Mouse (Mus musculus): Measurements from ENCODE around the gene Pglyrp4.
"Not testable (repeated sequence)": the region's sequence is repeated elsewhere in the genome, so short reads cannot be mapped to it uniquely, and the experiment has no call there.

Gene Pglyrp4

DNA sequence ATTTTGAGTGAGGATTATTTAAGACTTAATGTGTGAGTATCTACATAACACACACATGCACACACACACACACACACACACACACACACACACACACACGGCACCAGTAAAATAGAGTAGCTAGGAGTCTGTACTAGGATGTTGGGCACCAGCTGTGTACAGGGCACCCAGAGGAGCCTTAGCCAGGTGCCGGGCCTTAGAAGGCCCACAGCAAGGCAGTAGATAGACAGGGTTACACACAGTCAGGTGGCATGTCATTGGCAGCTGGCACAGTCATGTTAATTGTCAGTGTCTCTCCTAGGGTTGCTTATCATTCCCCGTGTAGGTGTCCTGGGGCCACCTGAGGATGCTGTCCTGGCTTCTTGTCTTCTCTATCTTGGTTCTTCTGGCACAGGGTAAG is at the start of gene Pglyrp4:
Gene Pglyrp4, plus strand, starts transcription at position 301 of the 400 bp plus-strand sequence.
- no peak for DNase-seq (ENCODE audit: low read depth, low spot score)

GRCm38 (mm10) chr3:90678656-90679055 is 48.0 kb upstream of the Pglyrp4 start:
- no peak for DNase-seq (ENCODE audit: low read depth, low spot score)

- no peak for DNase-seq (ENCODE audit: low read depth, low spot score)
Measured at GRCm38 (mm10) chr3:90683929-90684328, 42.8 kb upstream of the Pglyrp4 start.

- DNase-seq (ENCODE audit: low read depth, low spot score), result no peak
Measured at GRCm38 (mm10) chr3:90686835-90687234, 39.9 kb upstream of the Pglyrp4 start.

GRCm38 (mm10) chr3:90693496-90693895 is 33.2 kb upstream of the Pglyrp4 start:
- DNase-seq (ENCODE audit: low read depth, low spot score), result no peak

DNA sequence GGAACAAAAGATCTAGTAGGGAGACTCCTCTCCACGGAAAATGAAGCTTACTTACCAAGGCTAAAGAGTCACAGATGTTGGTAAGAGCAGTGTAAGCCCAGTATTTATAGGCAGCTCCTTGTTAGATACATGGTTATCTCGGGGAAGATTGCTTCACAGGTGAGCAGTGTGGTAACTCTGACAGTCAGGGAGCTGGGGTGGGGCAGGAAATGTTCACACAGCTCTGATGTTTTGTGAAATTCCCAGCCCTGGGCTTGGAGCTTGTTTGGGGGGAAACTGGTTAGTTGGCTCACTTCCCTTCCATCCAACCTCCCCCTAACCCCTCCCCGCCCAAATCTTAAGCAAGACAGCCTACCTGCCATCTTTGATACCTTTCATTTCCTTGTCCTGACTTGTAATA is 31.1 kb upstream of the Pglyrp4 start, which contains the start of gene S100a9:
Gene S100a9, minus strand, starts transcription at position 109 of the 400 bp plus-strand sequence.
- DNase-seq (ENCODE audit: low read depth, low spot score), result no peak

DNA sequence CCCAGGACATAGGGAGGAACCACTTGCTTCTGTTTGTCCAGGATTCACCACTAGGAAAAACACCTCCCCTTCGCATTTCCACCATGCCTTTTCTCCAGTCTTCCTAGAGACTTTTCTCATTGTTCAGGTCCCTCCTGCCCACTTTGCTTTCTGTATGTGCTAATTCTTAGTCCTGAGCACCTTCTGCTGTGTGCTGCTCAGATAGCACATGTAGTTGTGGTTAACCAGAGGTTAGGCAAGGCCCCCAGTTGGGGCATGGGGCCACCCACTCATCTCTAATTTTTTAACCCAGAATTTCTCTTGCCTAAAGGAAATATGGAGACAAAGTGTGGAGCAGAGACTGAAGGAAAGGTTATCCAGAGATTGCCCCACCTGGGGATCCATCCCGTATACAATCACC is 24.5 kb upstream of the Pglyrp4 start:
- no peak for DNase-seq (ENCODE audit: low read depth, low spot score)

DNA sequence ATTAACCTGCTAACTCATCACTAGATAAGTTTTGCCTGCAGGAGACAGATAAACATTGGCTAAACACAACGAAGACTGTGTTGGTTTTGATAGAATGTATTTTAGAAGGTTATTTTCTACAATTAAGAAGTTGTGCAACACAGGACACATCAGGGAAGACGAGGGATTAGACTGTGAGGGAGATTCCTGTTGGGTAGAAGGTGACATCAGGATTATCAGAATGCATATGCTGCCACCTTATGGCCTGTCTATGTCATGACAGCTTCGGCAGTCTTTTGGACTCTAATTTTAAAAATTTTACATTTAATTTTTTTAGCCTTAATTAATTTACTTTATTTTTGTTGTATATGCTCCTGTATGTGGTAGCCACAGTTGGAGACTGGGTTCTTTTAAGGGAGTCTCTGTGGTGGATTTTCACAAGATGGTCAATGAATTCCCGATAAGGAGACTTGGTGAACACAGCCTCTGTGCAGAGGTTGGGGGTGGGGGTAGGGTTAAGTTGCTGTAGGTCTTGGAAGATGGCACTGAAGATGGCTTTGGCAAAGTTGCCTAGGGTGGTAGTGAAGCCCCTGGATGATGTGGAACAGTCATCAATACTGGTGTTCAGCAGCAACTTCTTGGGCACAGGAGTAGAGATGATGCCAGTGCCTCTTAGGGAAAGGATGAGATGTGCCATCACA is 18.0 kb upstream of the Pglyrp4 start:
- peak; percentile 36 for DNase-seq (ENCODE audit: low read depth, low spot score)

- DNase-seq (ENCODE audit: low read depth, low spot score), result peak; percentile 87
Measured at GRCm38 (mm10) chr3:90709591-90710460, 16.9 kb upstream of the Pglyrp4 start.

DNA sequence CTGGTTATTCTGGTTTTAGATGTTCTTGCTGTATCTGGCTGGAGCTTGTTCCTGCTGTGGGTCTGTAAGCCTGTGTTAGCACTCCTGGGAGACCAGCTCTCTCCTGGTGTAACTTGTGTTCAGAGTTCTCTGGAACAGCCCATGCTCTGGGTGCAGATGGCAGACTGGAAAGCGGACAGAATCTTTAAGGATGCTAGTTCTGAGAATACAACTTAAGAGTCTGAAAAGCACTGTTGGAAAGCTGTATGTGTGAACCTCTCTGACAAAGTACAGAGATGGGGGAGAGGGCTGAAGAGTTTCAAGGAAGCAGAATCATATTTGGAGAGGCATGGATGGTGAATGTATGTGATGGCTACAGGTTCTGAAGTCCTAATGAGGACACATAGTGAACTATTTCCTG is 23.0 kb downstream of the Pglyrp4 start:
- DNase-seq (ENCODE audit: low read depth, low spot score), result no peak

- DNase-seq (ENCODE audit: low read depth, low spot score), result not testable (repeated sequence)
Measured at GRCm38 (mm10) chr3:90777776-90778175, 51.1 kb downstream of the Pglyrp4 start, which contains the start of gene Gm5849. Gm5849 (minus strand) TSS chr3:90777876.
